Mouse (Mus musculus) MEL (cell line): Measurements from ENCODE around the gene Socs5.

Experiments
- CHD2 ChIP-seq: IDR thresholded peaks from 2 replicates; pipeline ENCODE4 v1.6.1; 2011; ENCODE audit warnings: low read length, improper control_type of control experiment
- CTCF ChIP-seq, 3 experiments: IDR thresholded peaks in 2 of 3; conservative IDR thresholded peaks in 1 of 3; 2 replicates each; pipeline ENCODE4 v1.5.1; 2011 to 2012; ENCODE audit warnings: low read length in 3 of 3, low read depth in 2 of 3, mild to moderate bottlenecking in 2 of 3, improper control_type of control experiment in 1 of 3, inconsistent platforms in 1 of 3, mixed read lengths in 1 of 3, moderate library complexity in 1 of 3; ENCODE audit not compliant: control insufficient read depth in 1 of 3, insufficient read depth in 1 of 3, poor library complexity in 1 of 3, severe bottlenecking in 1 of 3
- ELF1 ChIP-seq: IDR thresholded peaks from 2 replicates; pipeline ENCODE4 v1.6.1; 2014; ENCODE audit warnings: low read depth, mild to moderate bottlenecking, inconsistent platforms, low read length, improper control_type of control experiment, moderate library complexity
- EP300 ChIP-seq, 2 experiments: IDR thresholded peaks; 2 replicates each; pipeline ENCODE4 v1.6.1; 2011; ENCODE audit warnings: improper control_type of control experiment in 2 of 2, low read length in 2 of 2, low read depth in 1 of 2, mild to moderate bottlenecking in 1 of 2
- KAT2A ChIP-seq: conservative IDR thresholded peaks from 2 replicates; pipeline ENCODE4 v1.6.1; 2012; ENCODE audit warnings: low read depth, low read length, improper control_type of control experiment, inconsistent platforms
- MAX ChIP-seq: IDR thresholded peaks from 2 replicates; pipeline ENCODE4 v1.6.1; 2011; ENCODE audit warnings: low read length, improper control_type of control experiment
- MAZ ChIP-seq: IDR thresholded peaks from 2 replicates; pipeline ENCODE4 v1.6.1; 2012; ENCODE audit warnings: low read depth, mild to moderate bottlenecking, inconsistent platforms, low read length, improper control_type of control experiment
- NRF1 ChIP-seq: IDR thresholded peaks from 2 replicates; pipeline ENCODE4 v1.6.1; 2014; ENCODE audit warnings: low read depth, mild to moderate bottlenecking, inconsistent platforms, low read length, improper control_type of control experiment, moderate library complexity; ENCODE audit not compliant: poor library complexity, insufficient read depth, severe bottlenecking
- POLR2A ChIP-seq, 2 experiments: IDR thresholded peaks; 2 replicates each; pipeline ENCODE4 v1.6.1; 2011 to 2012; ENCODE audit warnings: low read length in 2 of 2, mild to moderate bottlenecking in 2 of 2, control low read depth in 1 of 2, improper control_type of control experiment in 1 of 2, low read depth in 1 of 2, moderate library complexity in 1 of 2; ENCODE audit not compliant: control insufficient read depth in 1 of 2, insufficient read depth in 1 of 2, poor library complexity in 1 of 2
- RAD21 ChIP-seq: IDR thresholded peaks from 2 replicates; pipeline ENCODE4 v1.6.1; 2011; ENCODE audit warnings: mild to moderate bottlenecking, low read depth, low read length, improper control_type of control experiment
- TBP ChIP-seq: IDR thresholded peaks from 2 replicates; pipeline ENCODE4 v1.8.0; 2011; ENCODE audit warnings: low read depth, low read length, improper control_type of control experiment
- UBTF ChIP-seq: IDR thresholded peaks from 2 replicates; pipeline ENCODE4 v1.6.1; 2012; ENCODE audit warnings: low read depth, mild to moderate bottlenecking, inconsistent platforms, low read length, improper control_type of control experiment, moderate library complexity, borderline replicate concordance; ENCODE audit not compliant: insufficient read depth
- ZKSCAN1 ChIP-seq: IDR thresholded peaks from 2 replicates; pipeline ENCODE4 v1.6.1; 2012; ENCODE audit warnings: low read depth, mild to moderate bottlenecking, inconsistent platforms, low read length, improper control_type of control experiment, moderate library complexity

- TF ChIP-seq KAT2A, result no peak
- TF ChIP-seq EP300 (IDR thresholded peaks at IDR 0.05; ENCODE audit: low read depth in 1 of 2, low read length in 2 of 2), result no peak
- no peak for TF ChIP-seq TBP
- TF ChIP-seq CTCF (IDR thresholded peaks at IDR 0.05 in 2 of 3, conservative IDR thresholded peaks at IDR 0.05 in 1 of 3; ENCODE audit: control insufficient read depth in 1 of 3, insufficient read depth in 1 of 3, low read depth in 2 of 3, low read length in 3 of 3, poor library complexity in 1 of 3, severe bottlenecking in 1 of 3), result no peak
- no peak for TF ChIP-seq MAX
- no peak for TF ChIP-seq POLR2A (IDR thresholded peaks at IDR 0.05; ENCODE audit: control insufficient read depth in 1 of 2, insufficient read depth in 1 of 2, low read depth in 1 of 2, low read length in 2 of 2, poor library complexity in 1 of 2)
- TF ChIP-seq UBTF, result no peak
- no peak for TF ChIP-seq ELF1
- no peak for TF ChIP-seq ZKSCAN1
- no peak for TF ChIP-seq MAZ
- no peak for TF ChIP-seq NRF1
- TF ChIP-seq RAD21, result no peak
- TF ChIP-seq CHD2, result no peak
These were observed 34.6 kb upstream of the Socs5 start for GRCm38 (mm10) chr17:87072766-87073440.
